Mouse (Mus musculus): ENCODE data around the gene Camta1. TPM values are rescaled to one million over a fixed set of nuclear protein-coding genes. Genes with fewer than 3 reads are reported as not detected.

Gene Camta1
- polyA plus RNA-seq, 1 experiment = 1.8 TPM

DNA sequence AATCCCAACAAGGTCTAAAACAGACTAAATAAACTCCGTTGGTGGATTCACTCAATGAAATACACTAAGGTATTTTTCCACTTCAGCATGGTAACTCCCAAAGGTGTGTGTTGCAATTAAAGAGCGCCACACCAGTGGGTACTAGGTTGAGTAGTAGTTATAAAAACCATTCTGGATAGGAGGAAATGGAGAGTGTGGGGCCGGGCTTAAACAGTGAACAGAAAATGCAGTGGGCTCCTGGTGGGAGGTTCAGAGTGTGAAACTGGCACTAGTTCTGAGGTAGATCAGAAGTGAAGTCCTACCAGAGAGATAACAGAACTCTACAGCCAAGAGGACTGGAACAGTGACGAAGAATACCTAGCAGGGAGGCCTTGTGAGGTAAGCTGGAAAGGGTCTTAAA lies 803.0 kb downstream of the Camta1 start:
- TF ChIP-seq GATA1 (IDR thresholded peaks at IDR 0.05; ENCODE audit: low read length) (no peak), TAL1 (IDR thresholded peaks at IDR 0.05; ENCODE audit: low read length) (no peak)
- Histone ChIP-seq H3K36me3 (ENCODE audit: control insufficient read depth) (peaks cover 25% of the 10 kb centered on the region), H3K9me3 (ENCODE audit: control insufficient read depth, low read length) (peaks cover 10% of the 10 kb centered on the region), H3K4me1 (ENCODE audit: control insufficient read depth) (peaks cover 23% of the 10 kb centered on the region), H3K27me3 (ENCODE audit: control insufficient read depth) (no peaks in the 10 kb centered on the region), H3K4me3 (replicated peaks) (peak overlapping the region; percentile 100)

DNA sequence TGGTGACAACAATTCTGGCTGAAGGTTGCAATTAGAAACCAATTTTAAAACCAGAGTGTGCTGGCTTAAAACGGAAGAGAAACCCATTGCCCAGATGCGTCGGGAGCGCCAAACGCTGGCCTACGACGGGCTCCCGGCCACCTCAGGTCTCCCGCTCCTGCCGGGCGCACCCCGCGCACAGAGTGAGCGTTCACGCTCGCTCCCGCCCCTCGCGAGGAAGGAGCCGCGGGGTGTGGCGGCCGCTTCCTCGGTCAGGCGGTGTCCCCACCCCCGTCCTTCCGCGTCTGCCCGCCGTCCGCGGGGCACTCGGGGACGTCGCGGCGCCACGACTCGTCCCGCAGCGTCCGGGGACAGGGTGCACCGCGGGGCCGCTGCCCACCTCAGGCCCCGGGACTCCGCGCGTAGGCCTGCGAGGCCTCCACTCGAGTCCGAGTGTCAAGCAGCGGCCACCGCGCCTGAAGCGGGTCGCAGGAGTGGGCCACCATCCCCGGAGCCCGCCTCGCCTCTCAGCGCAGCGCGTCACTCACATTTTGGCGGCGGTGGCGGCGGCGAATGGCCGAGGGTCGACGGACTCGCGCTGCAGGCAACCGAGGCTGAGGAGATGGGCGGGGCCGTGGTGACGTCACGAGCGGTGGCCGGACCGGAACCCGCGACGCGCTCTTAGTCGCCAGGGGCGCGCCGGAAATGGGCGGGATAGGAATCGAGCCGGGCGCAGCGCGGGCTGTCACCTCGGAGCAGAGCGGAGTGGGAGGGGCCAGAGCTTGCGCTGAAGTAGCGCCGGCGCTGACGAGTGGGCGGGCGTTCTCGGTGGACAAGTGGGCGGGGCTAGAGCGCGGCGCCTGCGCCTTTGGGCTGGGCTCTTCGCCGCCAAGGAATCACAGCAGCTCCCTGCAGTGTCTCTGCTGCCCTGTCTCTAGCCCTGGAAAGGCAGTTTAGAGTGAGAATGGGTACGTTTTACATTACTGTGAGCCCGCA lies 804.0 kb downstream of the Camta1 start, which contains the start of gene Vamp3:
Vamp3 (minus strand) TSS at position 617 of the 975 bp plus-strand sequence.
- H3K27me3 ChIP-seq (ENCODE audit: control insufficient read depth) = no peaks in the 10 kb centered on the region
- peak within 1 kb of the TSS; percentile 100 for H3K4me3 ChIP-seq (replicated peaks)
- no peak for TF ChIP-seq TAL1 (IDR thresholded peaks at IDR 0.05; ENCODE audit: low read length)
- TF ChIP-seq GATA1 (IDR thresholded peaks at IDR 0.05; ENCODE audit: low read length) = no peak
- H3K9me3 ChIP-seq (ENCODE audit: control insufficient read depth, low read length) = peaks cover 10% of the 10 kb centered on the region
- H3K4me1 ChIP-seq (ENCODE audit: control insufficient read depth) = peaks cover 23% of the 10 kb centered on the region
- H3K36me3 ChIP-seq (ENCODE audit: control insufficient read depth) = peaks cover 32% of the 10 kb centered on the region

DNA sequence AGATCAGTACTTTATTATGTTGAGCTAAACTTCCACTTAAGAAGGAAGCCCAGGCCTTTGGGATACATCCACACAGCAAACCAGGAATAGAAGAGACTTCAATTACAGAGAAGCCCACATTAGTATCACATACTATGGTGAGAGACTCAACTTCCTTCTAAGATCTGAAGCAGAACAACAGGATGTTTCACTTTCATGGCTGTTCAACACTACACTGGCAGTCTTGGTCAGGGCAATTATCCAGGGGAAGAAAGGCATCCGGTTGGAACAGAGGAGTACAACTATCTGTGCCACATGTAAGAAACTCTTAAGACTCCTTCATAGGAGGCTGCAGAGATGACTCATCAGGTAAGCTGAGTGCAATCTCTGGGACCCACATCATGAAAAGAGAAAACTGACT lies 810.5 kb downstream of the Camta1 start:
- TF ChIP-seq GATA1 (IDR thresholded peaks at IDR 0.05; ENCODE audit: low read length) = no peak
- TF ChIP-seq TAL1 (IDR thresholded peaks at IDR 0.05; ENCODE audit: low read length) = no peak
- H3K36me3 ChIP-seq (ENCODE audit: control insufficient read depth) = peaks cover 85% of the 10 kb centered on the region
- no peak overlapping the region for H3K4me3 ChIP-seq (replicated peaks)
- no peaks in the 10 kb centered on the region for H3K27me3 ChIP-seq (ENCODE audit: control insufficient read depth)
- H3K4me1 ChIP-seq (ENCODE audit: control insufficient read depth) = peaks cover 9% of the 10 kb centered on the region
- H3K9me3 ChIP-seq (ENCODE audit: control insufficient read depth, low read length) = no peaks in the 10 kb centered on the region

DNA sequence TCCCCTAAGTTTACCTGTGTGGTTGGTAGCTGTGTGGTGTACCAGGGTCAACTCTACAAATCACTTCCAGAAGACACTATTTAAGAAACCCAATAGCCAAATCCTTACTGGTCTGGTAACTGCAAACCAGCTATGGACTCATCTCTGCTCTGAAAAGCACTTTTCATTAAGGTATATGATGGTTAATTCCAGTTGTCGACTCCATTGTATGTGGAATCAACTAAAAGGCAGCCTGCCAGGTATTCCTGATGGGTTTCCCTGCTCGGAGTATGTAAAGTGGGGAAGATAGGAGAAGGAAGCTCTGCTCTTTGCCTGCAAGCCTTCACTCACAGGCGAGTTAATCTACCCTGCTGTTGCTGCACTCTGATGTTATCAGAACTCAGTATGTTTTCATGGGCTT lies 815.2 kb downstream of the Camta1 start:
- H3K27me3 ChIP-seq (ENCODE audit: control insufficient read depth) = peaks cover 8% of the 10 kb centered on the region
- H3K9me3 ChIP-seq (ENCODE audit: control insufficient read depth, low read length) = no peaks in the 10 kb centered on the region
- H3K4me1 ChIP-seq (ENCODE audit: control insufficient read depth) = peaks cover 16% of the 10 kb centered on the region
- H3K4me3 ChIP-seq (replicated peaks) = no peak overlapping the region
- TF ChIP-seq TAL1 (IDR thresholded peaks at IDR 0.05; ENCODE audit: low read length) (no peak), GATA1 (IDR thresholded peaks at IDR 0.05; ENCODE audit: low read length) (no peak)
- peaks cover 47% of the 10 kb centered on the region for H3K36me3 ChIP-seq (ENCODE audit: control insufficient read depth)

DNA sequence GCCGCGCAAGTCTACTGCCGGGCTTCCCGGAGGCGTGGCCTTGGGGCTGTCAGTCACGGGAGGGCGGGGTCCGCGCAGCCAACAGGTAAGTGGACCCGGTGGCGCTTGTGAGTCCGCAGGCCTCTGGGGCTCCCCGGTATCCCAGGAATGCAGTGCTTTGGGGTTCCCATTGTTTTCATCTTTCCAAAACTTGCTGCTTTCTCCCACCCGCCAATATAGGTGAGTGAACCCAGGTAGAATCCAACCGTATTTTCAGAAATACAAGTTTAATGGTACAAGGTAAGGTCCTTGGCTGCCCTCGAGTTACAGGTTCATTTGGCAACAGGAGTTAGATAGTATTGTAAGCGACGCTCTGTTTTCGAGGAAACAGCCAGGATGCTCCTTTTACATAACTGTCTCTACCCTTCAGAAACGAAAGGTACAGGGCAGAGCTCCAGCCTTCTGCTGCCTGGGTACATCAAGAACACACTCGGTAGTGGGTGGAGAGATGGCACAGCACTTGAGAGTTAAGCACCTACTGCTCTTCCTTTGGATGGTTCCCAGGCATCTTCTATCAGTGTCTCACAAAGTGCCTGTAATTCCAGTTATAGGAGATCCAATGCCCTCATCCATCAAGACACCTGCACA lies 816.6 kb downstream of the Camta1 start:
- Histone ChIP-seq H3K9me3 (ENCODE audit: control insufficient read depth, low read length) (no peaks in the 10 kb centered on the region), H3K4me1 (ENCODE audit: control insufficient read depth) (peaks cover 16% of the 10 kb centered on the region), H3K36me3 (ENCODE audit: control insufficient read depth) (peaks cover 34% of the 10 kb centered on the region), H3K4me3 (replicated peaks) (peak overlapping the region; percentile 74), H3K27me3 (ENCODE audit: control insufficient read depth) (peaks cover 8% of the 10 kb centered on the region)
- TF ChIP-seq TAL1 (IDR thresholded peaks at IDR 0.05; ENCODE audit: low read length) (no peak), GATA1 (IDR thresholded peaks at IDR 0.05; ENCODE audit: low read length) (no peak)

DNA sequence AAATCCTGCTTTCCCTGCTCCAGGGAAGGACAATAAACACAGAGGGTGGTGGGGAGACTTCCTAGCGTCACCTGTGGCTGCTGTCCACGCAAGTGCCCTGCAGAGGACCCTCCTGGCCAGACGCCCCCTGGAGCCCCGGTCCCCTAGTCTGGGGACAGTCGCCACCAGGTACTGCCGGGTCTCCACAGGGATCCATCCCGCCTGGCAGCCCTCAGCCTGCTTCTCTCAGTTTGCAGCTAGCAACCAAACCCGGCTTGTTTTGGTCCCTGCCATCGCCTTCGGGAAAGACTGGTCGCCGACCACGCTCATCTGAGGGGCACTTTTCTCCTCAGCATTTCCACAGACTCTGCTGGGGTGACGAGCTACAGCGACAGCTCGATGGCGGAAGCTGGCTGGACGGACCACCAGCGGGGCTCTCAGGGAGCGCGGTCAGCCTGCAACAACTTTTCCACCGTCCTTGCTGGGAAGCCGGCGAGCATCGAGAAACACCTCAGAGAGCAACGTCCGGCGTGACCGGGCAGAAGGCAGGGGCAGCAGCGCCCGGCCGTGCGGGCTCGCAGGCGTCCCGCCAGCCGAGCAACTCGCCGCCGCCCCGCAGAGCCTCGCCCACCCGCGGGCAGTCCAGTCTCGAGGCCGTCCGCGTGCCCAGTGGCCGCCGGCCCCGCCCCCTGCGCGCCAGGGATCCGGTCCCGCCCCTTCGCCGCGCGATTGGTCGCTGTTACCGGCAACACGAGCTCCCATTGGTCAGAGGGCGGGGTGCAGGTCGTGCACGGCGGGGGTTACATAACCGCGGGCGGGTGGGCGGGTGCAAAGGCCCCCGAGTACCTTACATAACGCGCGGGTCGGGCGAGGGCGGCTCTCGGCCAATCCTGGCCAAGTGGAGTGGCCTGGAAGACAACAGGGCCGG lies 817.4 kb downstream of the Camta1 start, which contains the start of gene Per3:
Per3 (minus strand) TSS at position 629 of the 907 bp plus-strand sequence.
- H3K4me3 ChIP-seq (replicated peaks) = peak within 1 kb of the TSS; percentile 74
- TF ChIP-seq TAL1 (IDR thresholded peaks at IDR 0.05; ENCODE audit: low read length) = no peak
- TF ChIP-seq GATA1 (IDR thresholded peaks at IDR 0.05; ENCODE audit: low read length) = no peak
- peaks cover 8% of the 10 kb centered on the region for H3K27me3 ChIP-seq (ENCODE audit: control insufficient read depth)
- no peaks in the 10 kb centered on the region for H3K9me3 ChIP-seq (ENCODE audit: control insufficient read depth, low read length)
- H3K36me3 ChIP-seq (ENCODE audit: control insufficient read depth) = peaks cover 26% of the 10 kb centered on the region
- H3K4me1 ChIP-seq (ENCODE audit: control insufficient read depth) = peaks cover 16% of the 10 kb centered on the region

DNA sequence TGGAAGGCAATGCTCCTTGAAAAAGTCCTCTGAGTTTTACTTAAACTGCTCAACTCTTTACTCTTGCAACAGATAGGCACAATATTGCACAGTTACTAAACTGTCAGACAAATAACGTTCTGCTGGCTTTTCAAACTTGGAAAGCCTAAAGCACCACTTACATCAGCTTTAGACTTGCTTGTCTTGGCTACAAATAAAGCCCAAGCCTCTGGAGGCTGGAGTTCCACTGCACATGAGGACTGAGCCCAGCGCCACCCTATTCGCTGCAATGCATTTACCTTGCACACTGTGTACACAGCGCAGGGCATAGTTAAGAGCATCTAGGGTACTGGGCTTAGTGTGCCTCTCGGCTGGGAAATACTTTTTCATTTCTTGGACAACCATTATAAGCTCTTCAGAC lies 818.4 kb downstream of the Camta1 start:
- no peak overlapping the region for H3K4me3 ChIP-seq (replicated peaks)
- peaks cover 8% of the 10 kb centered on the region for H3K27me3 ChIP-seq (ENCODE audit: control insufficient read depth)
- peaks cover 16% of the 10 kb centered on the region for H3K4me1 ChIP-seq (ENCODE audit: control insufficient read depth)
- TF ChIP-seq TAL1 (IDR thresholded peaks at IDR 0.05; ENCODE audit: low read length) (no peak), GATA1 (IDR thresholded peaks at IDR 0.05; ENCODE audit: low read length) (no peak)
- peaks cover 16% of the 10 kb centered on the region for H3K36me3 ChIP-seq (ENCODE audit: control insufficient read depth)
- H3K9me3 ChIP-seq (ENCODE audit: control insufficient read depth, low read length) = no peaks in the 10 kb centered on the region

DNA sequence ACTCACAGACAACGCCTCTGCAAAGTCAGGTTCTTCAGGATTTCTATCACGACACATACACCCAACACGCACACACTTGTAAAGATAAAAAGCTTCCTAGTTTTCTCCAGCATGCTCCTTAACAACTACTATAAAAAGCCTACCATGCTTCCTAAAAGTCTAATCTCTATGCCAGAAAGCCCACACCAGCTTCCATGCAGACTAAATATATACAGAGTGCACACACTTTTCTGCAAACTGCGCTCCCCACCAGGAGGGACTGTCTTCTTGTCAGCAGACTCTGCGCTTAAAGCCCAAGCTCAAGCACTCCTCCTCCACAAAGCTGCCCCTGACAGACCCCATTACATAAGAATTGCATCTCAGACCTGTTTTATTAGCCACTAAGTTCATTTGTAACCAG lies 820.2 kb downstream of the Camta1 start:
- no peak for TF ChIP-seq GATA1 (IDR thresholded peaks at IDR 0.05; ENCODE audit: low read length)
- no peak for TF ChIP-seq TAL1 (IDR thresholded peaks at IDR 0.05; ENCODE audit: low read length)
- Histone ChIP-seq H3K27me3 (ENCODE audit: control insufficient read depth) (peaks cover 8% of the 10 kb centered on the region), H3K4me1 (ENCODE audit: control insufficient read depth) (peaks cover 16% of the 10 kb centered on the region), H3K9me3 (ENCODE audit: control insufficient read depth, low read length) (no peaks in the 10 kb centered on the region), H3K4me3 (replicated peaks) (no peak overlapping the region), H3K36me3 (ENCODE audit: control insufficient read depth) (peaks cover 5% of the 10 kb centered on the region)
